Mouse (Mus musculus): ENCODE measurements around the gene Exoc7. TPM values are rescaled to one million over a fixed set of nuclear protein-coding genes. Genes with fewer than 3 reads are reported as not detected.

Exoc7 gene
- polyA plus RNA-seq, 2 experiments = 57.7 to 72.0 TPM

- Histone ChIP-seq H3K9ac (ENCODE audit: low read depth, low read length, severe bottlenecking) (no peak overlapping the region), H3K4me1 (ENCODE audit: control insufficient read depth, insufficient read depth, low read length) (no peaks in the 10 kb centered on the region)
- ATAC-seq (ENCODE audit: low FRiP score, low read depth) = no peak
These were observed 40.0 kb upstream of the Exoc7 start for GRCm38 (mm10) chr11:116347012-116347411.

GRCm38 (mm10) chr11:116342069-116342791 is 35.2 kb upstream of the Exoc7 start:
- DNase-seq (ENCODE audit: low spot score) = no peak
- Histone ChIP-seq H3K27ac (replicated peaks; ENCODE audit: low read depth, low read length) (no peak overlapping the region), H3K27me3 (ENCODE audit: control insufficient read depth, insufficient read depth, low read length) (no peaks in the 10 kb centered on the region), H3K4me3 (replicated peaks; ENCODE audit: low read length) (no peak overlapping the region), H3K4me2 (replicated peaks; ENCODE audit: low read depth, low read length, severe bottlenecking) (no peak overlapping the region), H3K9ac (ENCODE audit: low read depth, low read length, severe bottlenecking) (no peak overlapping the region), H3K9me3 (ENCODE audit: control insufficient read depth, low read length) (no peaks in the 10 kb centered on the region), H3K4me1 (ENCODE audit: control insufficient read depth, insufficient read depth, low read length) (no peaks in the 10 kb centered on the region), H3K36me3 (ENCODE audit: control insufficient read depth, insufficient read depth, low read length) (peaks cover 51% of the 10 kb centered on the region)
- TF ChIP-seq POLR2A (IDR thresholded peaks at IDR 0.05; ENCODE audit: borderline replicate concordance, extremely low read depth, insufficient read depth, insufficient read length) = no peak
- 82% methylated on average over 25 of the region's 25 CpGs for WGBS
- ATAC-seq (ENCODE audit: low FRiP score, low read depth) = no peak

More at GRCm38 (mm10) chr11:116347012-116347411, 40.0 kb upstream of the Exoc7 start:
- H3K36me3 ChIP-seq (ENCODE audit: control insufficient read depth, insufficient read depth, low read length) = peaks cover 71% of the 10 kb centered on the region
- H3K27ac ChIP-seq (replicated peaks; ENCODE audit: low read depth, low read length) = no peak overlapping the region
- WGBS = 72% methylated on average over 7 of the region's 7 CpGs
- TF ChIP-seq POLR2A (IDR thresholded peaks at IDR 0.05; ENCODE audit: borderline replicate concordance, extremely low read depth, insufficient read depth, insufficient read length) = no peak
- no peak overlapping the region for H3K4me3 ChIP-seq (replicated peaks; ENCODE audit: low read length)
- no peak overlapping the region for H3K4me2 ChIP-seq (replicated peaks; ENCODE audit: low read depth, low read length, severe bottlenecking)
- no peaks in the 10 kb centered on the region for H3K27me3 ChIP-seq (ENCODE audit: control insufficient read depth, insufficient read depth, low read length)
- H3K9me3 ChIP-seq (ENCODE audit: control insufficient read depth, low read length) = no peaks in the 10 kb centered on the region
- no peak for DNase-seq (ENCODE audit: low spot score)

DNA sequence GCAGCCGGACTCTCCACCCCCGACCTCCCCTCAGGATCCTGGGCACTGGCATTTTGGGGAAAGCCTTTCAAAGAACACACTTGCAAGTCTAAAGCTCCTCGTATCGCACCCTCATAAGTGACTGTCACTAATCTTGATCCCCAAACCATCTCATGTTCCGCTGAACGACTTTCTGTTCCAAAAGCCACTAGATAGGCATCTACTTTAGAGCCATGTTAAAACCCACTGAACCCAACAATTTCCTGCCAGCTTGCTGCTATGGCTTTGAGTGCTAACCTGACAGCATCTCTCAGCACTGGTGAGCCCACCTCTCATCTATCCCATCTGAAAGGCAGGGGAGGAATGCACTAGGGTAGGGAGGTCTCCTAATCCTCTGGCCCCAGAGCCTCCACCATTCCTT is 30.5 kb upstream of the Exoc7 start:
- no peak for DNase-seq (ENCODE audit: low spot score)
- Histone ChIP-seq H3K4me1 (ENCODE audit: control insufficient read depth, insufficient read depth, low read length) (peaks cover 17% of the 10 kb centered on the region), H3K36me3 (ENCODE audit: control insufficient read depth, insufficient read depth, low read length) (peaks cover 13% of the 10 kb centered on the region), H3K4me2 (replicated peaks; ENCODE audit: low read depth, low read length, severe bottlenecking) (no peak overlapping the region), H3K4me3 (replicated peaks; ENCODE audit: low read length) (no peak overlapping the region), H3K27me3 (ENCODE audit: control insufficient read depth, insufficient read depth, low read length) (peaks cover 24% of the 10 kb centered on the region), H3K9me3 (ENCODE audit: control insufficient read depth, low read length) (no peaks in the 10 kb centered on the region), H3K9ac (ENCODE audit: low read depth, low read length, severe bottlenecking) (no peak overlapping the region), H3K27ac (replicated peaks; ENCODE audit: low read depth, low read length) (no peak overlapping the region)
- no peak for ATAC-seq (ENCODE audit: low FRiP score, low read depth)
- 67% methylated on average over 5 of the region's 6 CpGs for WGBS
- TF ChIP-seq POLR2A (IDR thresholded peaks at IDR 0.05; ENCODE audit: borderline replicate concordance, extremely low read depth, insufficient read depth, insufficient read length) = no peak

GRCm38 (mm10) chr11:116337000-116337399 is 30.0 kb upstream of the Exoc7 start:
- 37% methylated on average over 12 of the region's 12 CpGs for WGBS
- H3K36me3 ChIP-seq (ENCODE audit: control insufficient read depth, insufficient read depth, low read length) = peaks cover 10% of the 10 kb centered on the region; the same call in 1 of the 2 replicates
- no peak overlapping the region for H3K27ac ChIP-seq (replicated peaks; ENCODE audit: low read depth, low read length)
- H3K27me3 ChIP-seq (ENCODE audit: control insufficient read depth, insufficient read depth, low read length) = peaks cover 24% of the 10 kb centered on the region
- peaks cover 17% of the 10 kb centered on the region for H3K4me1 ChIP-seq (ENCODE audit: control insufficient read depth, insufficient read depth, low read length)
- DNase-seq (ENCODE audit: low spot score) = no peak
- no peak overlapping the region for H3K9ac ChIP-seq (ENCODE audit: low read depth, low read length, severe bottlenecking)
- no peak for TF ChIP-seq POLR2A (IDR thresholded peaks at IDR 0.05; ENCODE audit: borderline replicate concordance, extremely low read depth, insufficient read depth, insufficient read length)
- no peak for ATAC-seq (ENCODE audit: low FRiP score, low read depth)
- H3K4me2 ChIP-seq (replicated peaks; ENCODE audit: low read depth, low read length, severe bottlenecking) = no peak overlapping the region; the same call in 1 of the 2 replicates
- H3K9me3 ChIP-seq (ENCODE audit: control insufficient read depth, low read length) = no peaks in the 10 kb centered on the region
- no peak overlapping the region for H3K4me3 ChIP-seq (replicated peaks; ENCODE audit: low read length)

DNA sequence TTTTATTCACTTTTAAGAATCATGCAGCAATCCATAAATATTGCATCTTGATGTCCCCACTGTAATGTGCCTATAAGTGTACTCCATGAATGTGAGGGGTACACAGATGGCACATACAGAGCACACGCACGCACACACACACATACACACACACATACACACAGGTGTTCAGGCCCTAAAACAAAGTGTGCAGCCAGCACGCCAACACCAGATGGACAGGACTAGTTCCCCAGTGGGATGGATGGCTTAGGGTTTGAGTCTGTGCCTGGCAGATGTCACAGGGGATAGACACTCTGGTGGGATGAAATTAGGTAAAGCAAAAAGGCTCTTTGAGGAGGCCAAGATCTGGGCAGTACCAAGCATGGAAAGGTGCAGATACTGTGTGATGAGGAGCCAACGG is 29.4 kb upstream of the Exoc7 start:
- peaks cover 17% of the 10 kb centered on the region for H3K4me1 ChIP-seq (ENCODE audit: control insufficient read depth, insufficient read depth, low read length)

More for the DNA sequence above, 29.4 kb upstream of the Exoc7 start:
- no peak for ATAC-seq (ENCODE audit: low FRiP score, low read depth)
- peaks cover 24% of the 10 kb centered on the region for H3K27me3 ChIP-seq (ENCODE audit: control insufficient read depth, insufficient read depth, low read length)
- no peaks in the 10 kb centered on the region for H3K9me3 ChIP-seq (ENCODE audit: control insufficient read depth, low read length)
- no peak for DNase-seq (ENCODE audit: low spot score)
- H3K9ac ChIP-seq (ENCODE audit: low read depth, low read length, severe bottlenecking) = peak overlapping the region; percentile 67; the same call in 1 of the 2 replicates
- WGBS = 74% methylated on average over 4 of the region's 4 CpGs
- no peak overlapping the region for H3K27ac ChIP-seq (replicated peaks; ENCODE audit: low read depth, low read length)
- H3K36me3 ChIP-seq (ENCODE audit: control insufficient read depth, insufficient read depth, low read length) = peaks cover 10% of the 10 kb centered on the region; the same call in 1 of the 2 replicates
- TF ChIP-seq POLR2A (IDR thresholded peaks at IDR 0.05; ENCODE audit: borderline replicate concordance, extremely low read depth, insufficient read depth, insufficient read length) = no peak
- peak overlapping the region; percentile 99 for H3K4me2 ChIP-seq (replicated peaks; ENCODE audit: low read depth, low read length, severe bottlenecking)
- peak overlapping the region; percentile 59; the same call in 1 of the 2 replicates for H3K4me3 ChIP-seq (replicated peaks; ENCODE audit: low read length)

Data from limb, embryonic 14.5 days (tissue).